Mouse (Mus musculus) heart, postnatal 0 days (tissue): ENCODE measurements around the gene Gm8180.
"Not testable (repeated sequence)": the region's sequence is repeated elsewhere in the genome, so short reads cannot be mapped to it uniquely, and the experiment has no call there.

ENCODE experiments used
- CTCF ChIP-seq: IDR thresholded peaks from 2 replicates; pipeline ENCODE4 v1.5.1; 2016; ENCODE audit warnings: antibody characterized with exemption, control low read depth, low read depth
- EP300 ChIP-seq: IDR thresholded peaks from 2 replicates; pipeline ENCODE4 v1.6.1; 2016; ENCODE audit warnings: antibody characterized with exemption, low read depth

DNA sequence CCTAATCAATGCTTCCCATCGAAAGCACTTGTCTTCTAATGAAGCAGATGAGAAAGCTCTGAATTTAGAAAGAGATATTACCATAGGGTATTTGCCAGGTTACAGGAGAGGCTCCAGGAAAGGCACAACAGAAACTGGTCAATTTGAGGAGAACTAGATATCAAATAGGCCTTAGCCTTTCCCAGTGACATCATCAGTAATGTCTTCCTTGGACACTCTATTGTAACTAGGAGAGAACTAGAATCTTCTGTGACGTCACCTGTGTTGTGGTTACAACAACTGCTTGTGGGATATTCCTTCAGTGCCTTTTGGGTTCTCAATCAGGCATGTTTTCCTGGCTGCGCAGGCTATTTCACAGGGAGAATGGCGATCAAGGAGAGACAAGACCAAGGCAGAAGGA, 37.0 kb downstream of the Gm8180 start, which contains the start of gene Gm6526:
- not testable (repeated sequence) for TF ChIP-seq CTCF, EP300
